Mouse (Mus musculus) midbrain, embryonic 12.5 days (tissue): Measurements from ENCODE around the gene Stx8. TPM values are rescaled to one million over a fixed set of nuclear protein-coding genes. Genes with fewer than 3 reads are reported as not detected.

Source experiments
- ATAC-seq: fragments of 200-750 bp; cut with Nextera tagmentation; 2 replicates; pipeline ENCODE4 v1.8.0; 2017; ENCODE audit warnings: low read depth, moderate TSS enrichment, moderate library complexity; ENCODE audit not compliant: low FRiP score
- H3K27ac ChIP-seq: fragments of 300-500 bp; sonication (generic); replicated peaks from 2 replicates; pipeline ENCODE4 v1.5.1; 2016; ENCODE audit warnings: mild to moderate bottlenecking
- H3K27me3 ChIP-seq: fragments of 300-500 bp; sonication (generic); 2 replicates; pipeline ENCODE4 v1.6.1; 2016; ENCODE audit warnings: mild to moderate bottlenecking
- H3K36me3 ChIP-seq: fragments of 300-500 bp; sonication (generic); 2 replicates; pipeline ENCODE4 v1.6.1; 2016
- H3K4me1 ChIP-seq: fragments of 300-500 bp; sonication (generic); 2 replicates; pipeline ENCODE4 v1.6.1; 2016
- H3K4me2 ChIP-seq: fragments of 300-500 bp; sonication (generic); replicated peaks from 2 replicates; pipeline ENCODE4 v1.6.1; 2016; ENCODE audit warnings: mild to moderate bottlenecking, moderate library complexity
- H3K4me3 ChIP-seq: fragments of 300-500 bp; sonication (generic); 2 replicates; pipeline ENCODE4 v1.5.1; 2016; ENCODE audit warnings: mild to moderate bottlenecking
- H3K9ac ChIP-seq: fragments of 300-500 bp; sonication (generic); replicated peaks from 2 replicates; pipeline ENCODE4 v1.6.1; 2016; ENCODE audit warnings: mild to moderate bottlenecking, moderate library complexity
- H3K9me3 ChIP-seq: fragments of 300-500 bp; sonication (generic); 2 replicates; pipeline ENCODE4 v1.6.1; 2016; ENCODE audit warnings: mild to moderate bottlenecking
- WGBS: fragments of 180-500 bp; shearing (Covaris S2); methylation state at CpG from one replicate; pipeline ENCODE4 v1.1.7; 2016; 5-methylcytosine and 5-hydroxymethylcytosine counted together
- polyA plus RNA-seq: library from polyadenylated mRNA; unstranded; fragments of >200 nt; fragmentation: Nextera tagmentation; extraction: Ambion mirVana; gene quantifications from 2 replicates; pipeline ENCODE4 v1.2.1, GENCODE M21; 2016

Stx8 gene
- polyA plus RNA-seq, 1 experiment from 2014 or later: 68.3 TPM

DNA sequence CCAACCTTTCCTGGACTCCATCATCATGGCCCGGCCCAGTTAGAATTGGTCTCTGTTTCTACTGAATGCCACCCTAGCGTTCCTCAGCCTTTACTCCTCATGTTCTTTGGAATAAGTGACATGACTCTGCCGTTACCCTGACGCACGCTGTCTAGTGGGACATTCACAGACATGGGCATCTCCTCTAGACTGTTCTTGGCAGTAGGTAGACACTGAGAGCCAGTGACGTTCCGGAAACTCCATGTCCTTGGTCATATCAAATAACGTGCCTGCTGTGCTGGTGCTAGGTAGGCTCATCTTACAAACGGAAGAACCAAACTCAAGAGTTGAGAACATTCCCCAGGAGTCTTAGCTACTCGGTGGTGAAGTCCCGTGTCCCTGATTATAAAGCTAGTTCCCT is 231.5 kb downstream of the Stx8 start:
- WGBS: 91% methylated on average over 11 of the region's 11 CpGs
- no peak overlapping the region for H3K27ac ChIP-seq
- H3K9ac ChIP-seq: no peak overlapping the region
- peaks cover 18% of the 10 kb centered on the region for H3K27me3 ChIP-seq
- H3K4me1 ChIP-seq: peaks cover 15% of the 10 kb centered on the region
- H3K36me3 ChIP-seq: no peaks in the 10 kb centered on the region
- no peak for ATAC-seq
- no peak overlapping the region for H3K4me2 ChIP-seq
- H3K4me3 ChIP-seq: no peak overlapping the region
- H3K9me3 ChIP-seq: no peaks in the 10 kb centered on the region

DNA sequence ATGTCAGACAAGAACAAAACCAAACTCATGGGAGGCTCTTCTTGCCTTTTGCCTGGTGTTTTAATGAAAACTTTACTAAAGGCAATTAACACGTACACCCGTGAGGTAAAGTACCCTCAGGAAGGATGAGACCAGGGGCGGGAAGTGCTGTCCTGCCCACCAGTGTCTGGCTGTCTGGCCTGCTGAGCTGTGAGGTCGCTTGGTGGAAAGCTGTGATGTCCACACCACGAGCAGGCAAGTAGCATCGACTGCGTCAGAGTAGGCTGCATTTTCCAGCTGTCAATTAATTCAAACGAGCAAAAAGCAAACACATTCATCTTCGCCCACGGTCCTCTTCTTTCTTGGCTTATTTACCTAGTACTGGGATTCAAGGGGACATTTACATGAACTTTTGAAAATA is 232.7 kb downstream of the Stx8 start:
- 67% methylated on average over 10 of the region's 10 CpGs for WGBS
- Histone ChIP-seq H3K4me3 (no peak overlapping the region), H3K9ac (0 out of 2 replicates have a peak overlapping the region, but pooled peaks have one; percentile 4), H3K27me3 (peaks cover 14% of the 10 kb centered on the region), H3K27ac (no peak overlapping the region), H3K4me2 (no peak overlapping the region), H3K9me3 (no peaks in the 10 kb centered on the region), H3K36me3 (no peaks in the 10 kb centered on the region), H3K4me1 (peaks cover 22% of the 10 kb centered on the region)
- no peak for ATAC-seq

DNA sequence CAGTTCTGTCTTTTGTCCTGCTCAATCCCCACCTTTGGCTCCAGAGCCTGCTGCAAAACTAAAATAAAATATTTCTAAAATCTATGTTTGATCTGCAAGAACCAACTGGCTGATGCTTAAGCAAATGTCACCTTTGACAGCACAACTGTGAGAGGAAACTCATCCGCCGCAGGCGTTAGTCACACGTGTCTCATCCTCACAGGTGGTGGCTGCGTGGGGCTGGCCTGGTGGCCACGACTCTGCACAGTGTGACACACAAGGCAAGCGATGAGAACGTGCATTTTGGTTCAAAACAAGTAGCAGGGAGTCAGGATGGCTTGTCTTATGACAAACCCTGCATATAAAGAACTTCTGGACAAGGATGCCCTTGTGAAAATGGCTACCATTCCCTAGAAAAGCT is 233.1 kb downstream of the Stx8 start:
- 73% methylated on average over 8 of the region's 8 CpGs for WGBS
- Histone ChIP-seq H3K4me3 (no peak overlapping the region), H3K9me3 (no peaks in the 10 kb centered on the region), H3K36me3 (no peaks in the 10 kb centered on the region), H3K27me3 (peaks cover 12% of the 10 kb centered on the region; the same call in 1 of the 2 replicates), H3K4me1 (peaks cover 22% of the 10 kb centered on the region), H3K27ac (no peak overlapping the region), H3K9ac (no peak overlapping the region), H3K4me2 (no peak overlapping the region)
- no peak for ATAC-seq

DNA sequence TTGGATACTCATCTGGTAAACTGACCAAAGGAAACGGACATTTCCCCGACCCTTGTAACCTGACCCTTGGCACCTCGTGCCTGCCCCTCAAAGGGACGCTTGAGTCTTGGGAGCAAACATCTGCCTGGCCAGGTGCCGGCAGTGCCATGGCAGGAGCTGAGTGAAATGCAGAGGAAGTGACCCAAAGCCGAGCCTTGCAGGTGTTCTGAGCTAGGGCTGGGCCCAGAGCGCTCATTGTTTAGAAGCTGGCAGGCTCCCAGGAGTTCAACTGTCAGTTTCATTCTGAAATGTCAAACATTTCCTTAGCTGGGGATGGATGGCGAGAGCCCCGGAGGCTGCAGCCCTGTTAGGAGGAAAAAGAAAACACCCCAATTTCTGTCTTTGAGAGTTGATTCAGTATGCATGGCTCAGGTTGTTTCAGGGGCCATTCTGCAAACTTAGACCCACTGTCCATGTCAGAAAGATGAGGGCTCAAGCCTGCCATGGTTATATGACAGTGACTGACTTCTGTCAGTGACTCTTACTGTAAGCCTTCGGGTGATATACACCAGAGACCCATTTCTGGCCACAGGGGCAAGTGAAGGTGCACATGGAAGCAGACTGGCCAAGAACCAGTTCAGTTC is 233.9 kb downstream of the Stx8 start:
- WGBS: 47% methylated on average over 10 of the region's 10 CpGs
- Histone ChIP-seq H3K9me3 (no peaks in the 10 kb centered on the region), H3K27ac (no peak overlapping the region), H3K4me2 (no peak overlapping the region), H3K36me3 (no peaks in the 10 kb centered on the region), H3K4me3 (no peak overlapping the region), H3K9ac (no peak overlapping the region), H3K4me1 (peaks cover 22% of the 10 kb centered on the region), H3K27me3 (peaks cover 12% of the 10 kb centered on the region; the same call in 1 of the 2 replicates)
- no peak for ATAC-seq

DNA sequence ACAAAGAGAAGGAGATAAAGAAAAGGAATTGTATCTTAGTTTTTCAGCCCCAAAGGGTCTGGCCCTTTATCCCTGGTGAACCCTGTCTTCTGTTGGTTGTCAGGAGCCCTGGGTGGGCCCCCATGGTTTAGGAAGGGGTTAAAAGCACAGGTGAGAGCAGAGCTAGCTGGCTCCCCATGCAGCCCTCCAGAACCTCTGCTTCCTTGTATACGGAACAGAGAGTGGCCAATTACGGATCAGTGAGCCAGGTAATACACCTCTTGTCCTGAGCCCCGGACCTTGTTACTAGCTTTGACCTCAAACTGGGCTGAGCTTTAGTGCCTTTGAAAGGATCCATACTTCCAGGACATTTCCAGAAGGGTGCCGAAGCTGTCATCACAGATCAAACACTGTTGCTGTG is 234.5 kb downstream of the Stx8 start:
- no peak overlapping the region for H3K9ac ChIP-seq
- peaks cover 12% of the 10 kb centered on the region; the same call in 1 of the 2 replicates for H3K27me3 ChIP-seq
- no peak for ATAC-seq
- no peaks in the 10 kb centered on the region for H3K36me3 ChIP-seq
- no peak overlapping the region for H3K4me3 ChIP-seq
- H3K27ac ChIP-seq: no peak overlapping the region
- H3K4me1 ChIP-seq: peaks cover 18% of the 10 kb centered on the region
- no peak overlapping the region for H3K4me2 ChIP-seq
- no peaks in the 10 kb centered on the region for H3K9me3 ChIP-seq
- 85% methylated on average over 4 of the region's 4 CpGs for WGBS

DNA sequence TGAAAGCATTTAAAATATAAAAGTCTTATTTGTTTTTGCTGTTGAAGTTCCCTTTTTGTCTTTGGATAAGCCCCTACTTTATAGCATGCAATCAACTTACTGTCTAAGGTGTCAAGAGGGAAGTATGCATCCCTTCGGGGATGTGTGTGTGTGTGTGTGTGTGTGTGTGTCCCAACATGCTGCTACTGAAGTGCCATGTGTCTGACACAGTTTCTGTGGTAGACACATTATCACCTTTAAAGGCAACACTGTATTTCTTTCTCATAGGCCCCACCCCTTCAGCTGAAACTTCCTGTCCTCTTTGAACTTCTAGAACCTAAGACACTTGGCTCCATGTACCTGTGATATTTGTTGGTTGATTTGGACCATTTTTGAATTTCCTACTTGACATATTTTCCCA is 235.1 kb downstream of the Stx8 start:
- no peaks in the 10 kb centered on the region for H3K9me3 ChIP-seq
- H3K4me3 ChIP-seq: no peak overlapping the region
- no peak overlapping the region for H3K27ac ChIP-seq
- H3K4me2 ChIP-seq: no peak overlapping the region
- H3K36me3 ChIP-seq: no peaks in the 10 kb centered on the region
- peaks cover 15% of the 10 kb centered on the region; the same call in 1 of the 2 replicates for H3K4me1 ChIP-seq
- WGBS: 96% methylated on average over 1 of the region's 1 CpGs
- no peak for ATAC-seq
- no peak overlapping the region for H3K9ac ChIP-seq
- peaks cover 16% of the 10 kb centered on the region; the same call in 1 of the 2 replicates for H3K27me3 ChIP-seq

DNA sequence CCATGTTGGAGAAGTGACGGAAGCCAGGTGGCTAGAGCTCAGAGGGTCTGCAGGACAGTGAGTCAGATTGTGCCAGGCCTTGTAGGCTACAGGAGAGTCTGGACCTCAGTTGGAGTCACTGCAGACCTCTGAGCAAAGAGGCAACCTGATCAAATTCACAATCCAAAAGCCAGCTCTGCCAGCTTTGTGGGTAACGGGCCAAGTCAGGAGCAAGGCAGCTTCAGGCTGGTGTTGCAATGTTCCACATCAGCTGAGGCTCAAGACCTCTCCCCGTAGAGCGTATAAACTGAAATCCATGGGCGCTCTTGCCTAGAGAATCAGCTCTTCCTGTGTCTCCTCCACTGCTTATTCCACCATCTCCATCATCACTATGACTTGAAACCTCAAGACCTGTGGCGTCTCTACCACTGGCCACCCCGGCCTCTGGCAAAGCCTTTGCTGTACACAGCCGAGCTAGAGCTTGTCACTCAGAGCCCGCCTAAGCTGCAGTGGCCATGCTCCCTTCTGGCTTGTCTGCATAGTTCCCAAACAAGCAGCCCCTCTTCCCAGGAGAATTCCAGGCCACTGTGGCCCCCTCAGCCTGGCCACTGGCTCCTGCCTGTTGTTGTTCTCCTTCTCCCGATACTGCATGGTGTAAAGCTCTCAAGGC is 235.9 kb downstream of the Stx8 start:
- Histone ChIP-seq H3K27me3 (0 out of 2 replicates have a peak, but pooled peaks cover 12% of the 10 kb centered on the region), H3K4me2 (no peak overlapping the region), H3K27ac (no peak overlapping the region), H3K9me3 (no peaks in the 10 kb centered on the region), H3K36me3 (no peaks in the 10 kb centered on the region), H3K4me1 (peaks cover 15% of the 10 kb centered on the region; the same call in 1 of the 2 replicates), H3K4me3 (no peak overlapping the region), H3K9ac (no peak overlapping the region)
- WGBS: 75% methylated on average over 10 of the region's 10 CpGs
- ATAC-seq: no peak

DNA sequence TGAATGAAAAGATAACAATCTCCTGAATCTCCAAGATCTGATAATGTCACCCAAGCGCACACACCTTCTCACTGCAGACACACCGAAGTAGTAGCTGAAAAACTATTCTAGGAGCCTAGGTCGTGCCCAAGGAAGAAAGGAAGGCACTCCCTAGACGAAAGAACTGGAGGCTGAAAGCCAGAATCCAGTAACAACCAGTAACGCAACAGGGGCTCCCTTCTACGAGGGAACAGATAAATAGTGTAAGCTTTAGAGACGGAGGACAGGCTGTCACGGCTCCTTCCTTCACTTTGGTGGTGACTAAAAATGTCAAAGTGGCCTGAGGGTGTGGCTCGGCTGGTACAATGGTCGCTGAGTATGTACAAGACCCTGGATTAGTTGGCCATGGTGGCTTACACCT is 236.6 kb downstream of the Stx8 start:
- no peak overlapping the region; the same call in 1 of the 2 replicates for H3K27ac ChIP-seq
- WGBS: 49% methylated on average over 10 of the region's 10 CpGs
- ATAC-seq: no peak
- peaks cover 15% of the 10 kb centered on the region; the same call in 1 of the 2 replicates for H3K4me1 ChIP-seq
- no peaks in the 10 kb centered on the region for H3K9me3 ChIP-seq
- no peak overlapping the region for H3K9ac ChIP-seq
- H3K4me3 ChIP-seq: no peak overlapping the region
- no peaks in the 10 kb centered on the region for H3K36me3 ChIP-seq
- no peak overlapping the region for H3K4me2 ChIP-seq
- 0 out of 2 replicates have a peak, but pooled peaks cover 12% of the 10 kb centered on the region for H3K27me3 ChIP-seq

DNA sequence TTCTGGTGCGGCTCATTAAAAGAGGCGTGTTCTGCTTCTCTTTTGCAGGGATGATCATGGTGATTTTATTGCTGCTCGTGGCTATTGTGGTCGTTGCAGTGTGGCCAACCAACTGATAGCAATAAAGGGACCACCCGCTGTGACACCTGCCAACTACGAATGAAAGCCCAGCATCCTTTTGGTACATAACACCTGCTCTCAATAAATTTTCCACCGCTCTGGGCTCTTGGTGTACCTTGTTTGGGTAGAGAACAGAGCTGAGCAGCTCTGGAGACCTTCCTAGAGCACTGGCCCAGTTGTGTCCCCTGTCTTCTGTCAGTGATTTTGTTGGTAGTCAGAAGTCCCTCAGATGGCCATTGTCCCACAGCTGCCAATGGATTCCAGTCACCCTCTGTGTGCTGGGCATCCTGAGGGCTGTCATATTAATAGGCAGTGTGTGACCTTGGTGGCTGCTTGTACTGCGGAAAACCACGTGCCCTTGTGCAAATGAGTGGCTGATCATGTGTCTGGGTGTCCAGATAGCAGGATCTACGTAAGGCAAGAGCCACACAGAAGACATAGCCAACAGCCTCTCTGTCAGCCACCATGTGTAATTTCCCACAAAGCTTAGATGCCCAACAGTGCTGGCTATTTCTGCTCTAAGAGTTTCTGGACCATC is 237.8 kb downstream of the Stx8 start:
- Histone ChIP-seq H3K27ac (no peak overlapping the region), H3K4me1 (peaks cover 15% of the 10 kb centered on the region; the same call in 1 of the 2 replicates), H3K36me3 (no peaks in the 10 kb centered on the region), H3K27me3 (0 out of 2 replicates have a peak, but pooled peaks cover 16% of the 10 kb centered on the region), H3K9ac (no peak overlapping the region), H3K9me3 (no peaks in the 10 kb centered on the region), H3K4me2 (no peak overlapping the region), H3K4me3 (no peak overlapping the region)
- no peak for ATAC-seq
- WGBS: 78% methylated on average over 10 of the region's 10 CpGs

DNA sequence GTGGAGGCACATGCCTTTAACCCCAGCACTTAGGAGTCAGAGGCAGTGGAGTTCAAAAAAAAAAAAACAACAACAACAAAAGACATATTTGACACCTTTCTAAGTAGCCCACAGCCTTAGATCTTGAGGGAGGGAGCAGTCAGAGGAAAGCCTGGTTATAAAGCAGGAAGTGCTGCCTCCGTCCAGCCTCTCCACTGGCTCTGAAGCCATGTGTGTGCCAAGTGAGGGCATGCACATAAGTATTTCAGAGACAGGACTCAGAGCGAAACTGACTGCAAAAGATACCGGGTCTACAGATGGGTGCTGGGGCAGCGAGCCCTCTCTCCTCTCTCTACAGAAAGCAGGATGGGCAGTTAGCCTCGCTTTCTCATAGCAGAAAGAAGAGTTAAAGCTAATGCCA is 238.4 kb downstream of the Stx8 start:
- Histone ChIP-seq H3K27ac (no peak overlapping the region), H3K36me3 (no peaks in the 10 kb centered on the region), H3K9me3 (no peaks in the 10 kb centered on the region), H3K4me1 (0 out of 2 replicates have a peak, but pooled peaks cover 10% of the 10 kb centered on the region), H3K9ac (no peak overlapping the region), H3K4me3 (no peak overlapping the region), H3K4me2 (no peak overlapping the region), H3K27me3 (0 out of 2 replicates have a peak, but pooled peaks cover 16% of the 10 kb centered on the region)
- 87% methylated on average over 5 of the region's 5 CpGs for WGBS
- no peak for ATAC-seq

DNA sequence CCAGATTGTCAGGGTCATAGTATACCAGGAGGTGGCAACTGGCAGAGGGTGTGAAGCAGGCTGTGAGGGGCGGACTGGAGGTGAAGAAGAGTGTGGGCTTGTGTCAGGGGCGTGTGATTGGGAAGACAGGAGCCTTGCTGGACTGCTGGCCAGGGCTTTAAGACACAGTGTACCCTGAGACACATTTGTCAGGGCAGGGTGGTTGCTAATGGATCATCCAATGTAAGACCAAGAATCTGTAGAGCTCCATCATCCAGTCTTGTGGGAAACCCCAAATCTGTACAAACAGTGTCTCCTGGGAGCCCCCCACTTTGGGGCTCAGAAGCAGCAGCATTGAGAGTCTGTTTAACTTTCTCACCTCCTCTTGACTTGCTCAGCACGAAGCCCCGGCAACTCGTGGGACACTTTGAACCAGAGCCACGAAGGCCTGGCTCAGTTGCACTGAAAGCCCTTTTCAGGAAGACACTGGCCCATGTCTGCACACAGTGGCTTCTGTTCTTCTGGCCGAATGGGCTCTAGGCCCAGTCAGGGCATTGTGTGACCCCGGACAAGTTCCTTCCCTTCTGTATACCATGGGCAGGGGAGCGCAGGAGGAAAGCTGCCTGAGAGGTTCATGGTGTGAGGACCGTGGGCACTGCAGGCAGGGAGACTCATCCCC is 239.7 kb downstream of the Stx8 start:
- Histone ChIP-seq H3K4me3 (no peak overlapping the region), H3K9ac (no peak overlapping the region), H3K27me3 (0 out of 2 replicates have a peak, but pooled peaks cover 21% of the 10 kb centered on the region), H3K36me3 (no peaks in the 10 kb centered on the region), H3K9me3 (no peaks in the 10 kb centered on the region), H3K27ac (no peak overlapping the region; the same call in 1 of the 2 replicates), H3K4me2 (no peak overlapping the region), H3K4me1 (0 out of 2 replicates have a peak, but pooled peaks cover 10% of the 10 kb centered on the region)
- 85% methylated on average over 10 of the region's 10 CpGs for WGBS
- no peak for ATAC-seq
